Mouse (Mus musculus) inflammation-experienced regulatory T-cells, adult 6 months (primary cell): ENCODE results near the gene Gm17949. TPM values are rescaled to one million over a fixed set of nuclear protein-coding genes. Genes with fewer than 3 reads are reported as not detected.

Source experiments
- ATAC-seq: one replicate; pipeline ENCODE4 v1.8.0; 2017
- polyA plus RNA-seq, 3 experiments: library from polyadenylated mRNA; unstranded; fragments of 100-300 nt; shearing (Covaris generic); gene quantifications; one replicate each; pipeline ENCODE4 v1.2.1; 2017

Gene Gm17949
- polyA plus RNA-seq, 3 experiments from 2014 or later, result 0.51 to 1.7 (median 0.67) TPM

GRCm38 (mm10) chr17:56990966-56991365, 20.3 kb upstream of the Gm17949 start:
- ATAC-seq, result no peak

GRCm38 (mm10) chr17:56995046-56995445, 16.2 kb upstream of the Gm17949 start:
- no peak for ATAC-seq

- no peak for ATAC-seq
These were observed 14.8 kb upstream of the Gm17949 start for GRCm38 (mm10) chr17:56996506-56996905.

- ATAC-seq, result peak; percentile 100
These were observed 14.1 kb upstream of the Gm17949 start, which contains the start of gene Alkbh7 for GRCm38 (mm10) chr17:56997029-56997667. Gene Alkbh7 (plus strand): TSS chr17:56997339.

- no peak for ATAC-seq
These were observed 11.9 kb upstream of the Gm17949 start for GRCm38 (mm10) chr17:56999414-56999813.

GRCm38 (mm10) chr17:56999968-57000609, 11.2 kb upstream of the Gm17949 start, which contains the start of gene Pspn:
Gene Pspn (minus strand): TSS chr17:57000018.
- ATAC-seq, result no peak

- no peak for ATAC-seq
These were observed 10.0 kb upstream of the Gm17949 start for GRCm38 (mm10) chr17:57001228-57001627.

GRCm38 (mm10) chr17:57003994-57004393, 7.3 kb upstream of the Gm17949 start:
- ATAC-seq, result no peak

- ATAC-seq, result no peak
These were observed 3.9 kb upstream of the Gm17949 start for GRCm38 (mm10) chr17:57007137-57007905.

- peak; percentile 52 for ATAC-seq
These were observed 396 bp upstream of the Gm17949 start for GRCm38 (mm10) chr17:57010911-57011235.

- no peak for ATAC-seq
These were observed 1.1 kb downstream of the Gm17949 start for GRCm38 (mm10) chr17:57012245-57012795.

- no peak for ATAC-seq
These were observed 8.4 kb downstream of the Gm17949 start for GRCm38 (mm10) chr17:57019693-57020092.

GRCm38 (mm10) chr17:57020960-57021359, 9.7 kb downstream of the Gm17949 start:
- no peak for ATAC-seq

GRCm38 (mm10) chr17:57027471-57027870, 16.2 kb downstream of the Gm17949 start:
- ATAC-seq, result no peak

- no peak for ATAC-seq
These were observed 18.4 kb downstream of the Gm17949 start for GRCm38 (mm10) chr17:57029691-57030090.

- ATAC-seq, result no peak
These were observed 19.8 kb downstream of the Gm17949 start, which contains the start of gene Khsrp for GRCm38 (mm10) chr17:57030931-57031660. Gene Khsrp (minus strand): TSS chr17:57031522.

GRCm38 (mm10) chr17:57031661-57032420, 20.6 kb downstream of the Gm17949 start:
- ATAC-seq, result peak; percentile 88

- no peak for ATAC-seq
These were observed 21.6 kb downstream of the Gm17949 start for GRCm38 (mm10) chr17:57032854-57033253.

- ATAC-seq, result no peak
These were observed 27.7 kb downstream of the Gm17949 start for GRCm38 (mm10) chr17:57038978-57039377.

- ATAC-seq, result no peak
These were observed 30.3 kb downstream of the Gm17949 start, which contains the start of gene Slc25a41 for GRCm38 (mm10) chr17:57041554-57041953. Gene Slc25a41 (minus strand): TSS chr17:57041654.

- no peak for ATAC-seq
These were observed 36.1 kb downstream of the Gm17949 start for GRCm38 (mm10) chr17:57047406-57047805.

- ATAC-seq, result no peak
These were observed 37.5 kb downstream of the Gm17949 start for GRCm38 (mm10) chr17:57048816-57049215.
